Mouse (Mus musculus): ENCODE results near the gene Sertad2.

DNA sequence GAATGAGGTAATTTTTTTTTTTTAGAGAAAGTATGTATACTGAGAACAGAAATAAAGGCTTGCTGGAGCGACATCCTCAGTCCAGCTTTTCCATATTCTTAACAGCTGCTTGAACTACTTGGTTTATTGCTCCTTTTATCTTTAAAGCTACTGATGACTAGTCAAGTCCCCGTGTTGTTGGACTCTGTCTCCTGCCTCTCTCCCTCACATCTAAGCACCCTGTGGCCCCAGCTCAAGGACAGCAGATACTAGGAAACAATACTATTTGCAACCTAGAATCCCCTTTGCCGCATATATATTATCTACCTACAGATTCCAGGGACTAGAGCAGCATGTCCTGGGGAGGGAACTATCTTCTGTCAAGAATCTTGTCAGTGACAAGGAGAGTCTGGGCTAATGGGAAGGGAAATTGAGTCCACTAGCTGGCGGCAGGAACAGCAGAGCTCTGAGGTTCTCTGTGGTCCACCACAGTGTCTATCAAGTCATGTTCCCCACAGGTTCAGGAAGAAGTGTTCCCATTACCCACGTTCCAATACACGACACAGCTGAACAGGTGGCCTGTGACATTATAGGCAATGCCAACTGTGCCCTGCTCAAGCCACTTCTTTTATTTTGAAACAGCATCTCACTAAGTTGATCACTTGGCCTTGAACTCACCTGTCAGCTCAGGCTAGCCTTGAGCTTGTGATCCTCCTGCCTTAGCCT, 49.0 kb upstream of the Sertad2 start:
- TF ChIP-seq POLR2A (IDR thresholded peaks at IDR 0.05; ENCODE audit: borderline replicate concordance, insufficient read depth, low read length), result no peak
- no peak for TF ChIP-seq CTCF (IDR thresholded peaks at IDR 0.05; ENCODE audit: borderline replicate concordance, insufficient read depth, low read depth, low read length)

All from cerebellum, adult 2 months (tissue).